Mouse (Mus musculus) olfactory bulb, adult 2 months (tissue): ENCODE results near the gene Hecw2. TPM values are rescaled to one million over a fixed set of nuclear protein-coding genes. Genes with fewer than 3 reads are reported as not detected.

ENCODE experiments used
- H3K27ac ChIP-seq: fragments of 200-500 bp; 2 replicates; pipeline ENCODE4 v1.5.1; 2012; ENCODE audit warnings: low read depth, low read length; ENCODE audit not compliant: insufficient read depth
- H3K4me1 ChIP-seq: fragments of 200-500 bp; 2 replicates; pipeline ENCODE4 v1.6.1; 2012; ENCODE audit warnings: low read length; ENCODE audit not compliant: control insufficient read depth, insufficient read depth
- H3K4me3 ChIP-seq: fragments of 200-500 bp; 2 replicates; pipeline ENCODE4 v1.5.1; 2012; ENCODE audit warnings: mild to moderate bottlenecking, low read depth, low read length, moderate library complexity; ENCODE audit not compliant: insufficient read depth
- CTCF ChIP-seq: fragments of 200-500 bp; IDR thresholded peaks from 2 replicates; pipeline ENCODE4 v1.5.1; 2012; ENCODE audit warnings: low read depth, mild to moderate bottlenecking, low read length, moderate library complexity; ENCODE audit not compliant: insufficient read depth
- POLR2A ChIP-seq: fragments of 200-500 bp; IDR thresholded peaks from 2 replicates; pipeline ENCODE4 v1.6.1; 2012; ENCODE audit warnings: mild to moderate bottlenecking, low read depth, low read length, moderate library complexity; ENCODE audit not compliant: insufficient read depth
- WGBS: fragments of 180-500 bp; shearing (Covaris S2); methylation state at CpG from one replicate; pipeline ENCODE4 v1.1.7; 2018; 5-methylcytosine and 5-hydroxymethylcytosine counted together
- polyA plus RNA-seq: library from polyadenylated mRNA; stranded (reverse); fragments of >200 nt; gene quantifications from 2 replicates; pipeline ENCODE4 v1.2.4, GENCODE M21; 2012; ENCODE audit warnings: low replicate concordance; ENCODE audit not compliant: missing spikeins, insufficient read depth, insufficient read length

Gene Hecw2
- polyA plus RNA-seq, 1 experiment: not detected

DNA sequence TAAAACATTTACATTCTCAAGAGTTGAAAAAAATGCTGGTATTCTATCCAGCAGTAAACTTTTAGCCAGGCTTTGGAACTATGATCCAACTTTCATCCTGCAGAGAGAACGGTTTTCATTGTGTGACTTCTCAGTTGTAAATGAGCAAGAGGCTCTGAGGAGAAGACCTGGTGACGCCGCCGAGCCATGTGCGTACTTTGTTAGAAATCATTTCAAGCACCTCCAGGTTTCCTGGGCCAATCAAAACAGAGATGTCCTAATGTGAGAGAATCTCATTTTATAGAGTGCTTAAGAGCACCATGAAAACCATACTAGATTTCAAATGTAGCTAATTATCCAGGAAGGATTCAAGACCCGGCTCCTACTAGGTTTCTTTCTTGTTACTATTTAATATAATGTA is 398.7 kb downstream of the Hecw2 start:
- TF ChIP-seq POLR2A: no peak
- TF ChIP-seq CTCF: no peak
- 88% methylated on average over 6 of the region's 6 CpGs for WGBS
- H3K27ac ChIP-seq: no peak overlapping the region
- no peaks in the 10 kb centered on the region for H3K4me1 ChIP-seq
- no peak overlapping the region for H3K4me3 ChIP-seq

DNA sequence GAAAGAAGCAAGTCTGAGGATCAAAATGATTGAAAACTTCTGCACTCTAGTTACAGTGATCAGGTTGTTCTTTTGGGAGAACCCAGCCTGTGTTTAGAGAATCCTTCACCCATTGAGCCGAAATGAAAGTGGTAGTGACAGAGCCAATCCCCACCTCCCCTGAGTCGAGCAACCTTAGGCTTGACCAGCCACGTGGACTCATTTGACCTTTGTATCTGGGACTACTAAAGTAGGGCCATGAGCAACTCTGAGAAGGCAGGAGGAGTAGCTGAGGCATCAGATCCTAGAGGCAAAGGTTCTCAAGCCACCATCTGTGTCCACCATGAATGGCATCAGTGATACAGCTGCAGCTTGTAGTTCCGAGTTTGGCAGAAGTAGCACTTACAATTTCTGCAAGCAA is 399.4 kb downstream of the Hecw2 start:
- TF ChIP-seq POLR2A (no peak), CTCF (no peak)
- Histone ChIP-seq H3K27ac (no peak overlapping the region), H3K4me1 (no peaks in the 10 kb centered on the region), H3K4me3 (no peak overlapping the region)
- 85% methylated on average over 4 of the region's 4 CpGs for WGBS

DNA sequence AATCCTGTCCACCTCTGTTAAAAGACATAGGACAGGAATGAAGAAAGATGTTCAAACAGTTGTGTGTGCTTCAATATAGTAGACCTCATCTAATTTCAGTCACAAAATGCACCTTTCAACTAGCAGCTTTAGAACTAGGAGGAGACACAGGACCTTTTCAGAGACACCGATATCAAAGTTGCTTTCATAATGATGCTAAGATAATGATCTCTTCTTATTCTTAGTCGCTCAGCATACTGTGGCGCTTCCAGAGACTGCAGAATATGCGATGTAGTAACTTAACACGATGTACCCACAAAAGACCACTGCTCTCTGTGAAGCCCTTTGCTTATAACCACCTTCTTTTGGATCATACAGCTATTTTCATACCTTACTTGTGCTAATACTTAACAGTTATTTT is 399.9 kb downstream of the Hecw2 start:
- Histone ChIP-seq H3K4me3 (no peak overlapping the region), H3K4me1 (no peaks in the 10 kb centered on the region), H3K27ac (no peak overlapping the region)
- TF ChIP-seq CTCF: no peak
- no peak for TF ChIP-seq POLR2A
- WGBS: 96% methylated on average over 5 of the region's 5 CpGs

DNA sequence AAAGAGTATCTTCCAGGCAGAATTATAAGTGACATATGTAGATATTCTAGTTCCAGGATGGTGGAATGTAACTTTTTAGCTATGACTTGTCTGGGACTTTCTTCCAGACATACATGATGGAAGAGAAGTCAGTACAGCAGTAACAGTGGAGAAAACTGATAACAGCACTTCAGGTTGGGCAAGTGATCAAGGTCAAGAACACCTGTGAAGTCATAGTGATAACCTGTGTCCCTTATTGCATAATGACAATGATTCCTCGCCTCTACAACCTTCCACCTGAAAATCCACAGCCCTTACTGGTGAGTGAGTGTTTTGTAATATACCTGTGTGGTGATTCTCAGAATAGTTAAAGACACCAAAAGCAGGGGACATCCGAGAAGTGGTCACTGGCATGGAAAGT is 400.7 kb downstream of the Hecw2 start:
- no peak overlapping the region for H3K4me3 ChIP-seq
- TF ChIP-seq CTCF (no peak), POLR2A (no peak)
- no peaks in the 10 kb centered on the region for H3K4me1 ChIP-seq
- 89% methylated on average over 2 of the region's 2 CpGs for WGBS
- H3K27ac ChIP-seq: no peak overlapping the region

DNA sequence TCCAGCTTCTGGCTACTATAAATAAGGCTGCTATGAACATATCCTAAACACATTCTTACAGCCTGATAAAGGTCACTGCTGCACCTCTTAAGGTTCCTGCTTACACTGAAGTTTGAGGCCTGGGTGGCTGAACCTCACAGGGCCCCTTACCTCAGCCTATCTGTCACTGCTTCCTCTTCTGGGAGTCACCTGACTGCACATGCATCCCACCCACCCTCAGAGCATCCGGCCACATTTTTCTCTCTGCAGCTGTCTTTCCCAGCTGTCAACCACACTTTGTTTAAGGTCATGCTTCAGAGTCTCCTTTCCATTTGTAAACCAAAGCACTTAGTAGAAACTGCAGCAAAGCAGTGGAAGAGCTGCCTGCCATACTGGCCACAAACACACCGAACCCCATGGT is 403.6 kb downstream of the Hecw2 start:
- WGBS: 88% methylated on average over 2 of the region's 2 CpGs
- no peak overlapping the region for H3K4me3 ChIP-seq
- TF ChIP-seq POLR2A (no peak), CTCF (no peak)

DNA sequence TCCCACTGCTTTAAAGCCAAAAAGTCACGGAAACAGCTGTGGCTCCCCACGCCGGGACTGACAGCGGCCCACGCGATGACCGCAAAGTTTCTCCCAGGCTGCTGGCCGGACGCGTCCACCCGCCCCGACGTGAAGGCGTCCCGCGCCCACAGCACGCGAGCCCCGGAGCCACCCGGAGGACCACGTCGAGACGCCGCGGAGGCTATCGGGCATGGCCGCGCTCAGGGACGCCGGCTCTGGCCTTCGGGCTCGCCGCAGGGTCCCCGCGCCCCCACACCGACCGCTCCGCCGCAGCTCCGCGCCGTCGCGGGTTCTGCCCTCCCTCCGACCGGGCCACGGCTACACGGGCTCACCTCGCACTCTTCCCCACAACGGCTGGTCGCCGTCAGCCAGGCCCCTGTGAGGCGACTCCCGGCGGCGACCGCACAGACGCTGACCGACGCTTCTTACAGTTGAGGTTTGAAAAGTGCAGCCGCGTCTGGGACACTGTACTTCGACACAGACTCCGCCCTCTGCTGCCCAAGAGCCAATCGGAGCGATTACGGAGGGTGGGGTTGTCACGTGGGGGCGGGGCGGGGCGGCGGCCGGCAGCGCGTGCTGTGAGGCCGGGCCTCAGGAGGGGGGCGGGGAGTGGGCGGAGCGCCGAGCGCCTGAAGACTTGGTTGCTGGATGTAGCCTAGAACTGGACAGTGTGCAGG is 410.1 kb downstream of the Hecw2 start, which contains the start of gene Stk17b:
Stk17b (minus strand) TSS at position 504 of the 698 bp plus-strand sequence.
- under 1% methylated on average over 75 of the region's 81 CpGs for WGBS
- TF ChIP-seq CTCF (no peak), POLR2A (no peak)
- H3K27ac ChIP-seq: no peak within 1 kb of the TSS

More for the DNA sequence above, 403.6 kb downstream of the Hecw2 start:
- Histone ChIP-seq H3K27ac (no peak overlapping the region), H3K4me1 (no peaks in the 10 kb centered on the region)

DNA sequence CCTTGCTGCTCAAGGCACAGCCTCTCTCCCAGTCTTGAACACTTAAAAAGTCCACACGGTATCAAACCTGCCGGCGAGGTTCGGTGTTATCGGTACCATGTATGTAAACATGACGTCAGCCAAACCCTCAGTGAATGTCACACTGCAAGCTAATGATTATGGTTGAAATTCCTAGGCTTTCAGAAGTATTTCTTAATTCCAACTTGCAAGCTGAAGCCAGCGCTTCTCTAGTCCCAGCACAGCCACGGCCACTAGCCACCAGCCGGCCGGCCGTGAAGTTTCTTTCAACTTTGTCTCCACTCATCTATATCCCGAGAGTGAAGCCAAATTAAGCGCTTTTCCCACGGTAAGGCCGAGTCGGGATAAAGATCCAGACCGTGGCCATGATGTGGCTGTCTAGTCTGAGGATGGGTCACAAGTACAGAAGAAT is 410.7 kb downstream of the Hecw2 start:
- WGBS: 5% methylated on average over 17 of the region's 17 CpGs
- H3K4me1 ChIP-seq: 0 out of 2 replicates have a peak, but pooled peaks cover 3% of the 10 kb centered on the region

More for the DNA sequence above, 410.1 kb downstream of the Hecw2 start, which contains the start of gene Stk17b:
- H3K4me1 ChIP-seq: 0 out of 2 replicates have a peak, but pooled peaks cover 3% of the 10 kb centered on the region
- H3K4me3 ChIP-seq: peak within 1 kb of the TSS; percentile 55

DNA sequence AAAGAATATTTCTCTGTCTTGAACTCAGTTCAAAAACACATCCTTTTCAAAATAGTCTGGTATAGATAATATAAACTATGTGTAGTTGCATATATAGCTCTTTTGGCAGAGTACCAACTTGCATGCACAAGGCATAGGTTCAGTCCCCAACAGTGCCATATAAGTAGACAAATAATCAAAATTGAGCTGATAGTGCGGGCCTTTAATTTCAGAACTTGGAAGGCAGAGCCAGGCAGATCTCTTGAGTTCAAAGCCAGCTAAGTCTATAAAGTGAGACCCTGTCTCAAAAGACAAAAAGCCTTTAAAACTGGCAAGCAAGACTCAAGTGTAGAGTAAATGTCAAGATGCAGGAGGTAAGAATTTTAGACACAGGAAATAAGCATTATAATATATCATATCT is 412.0 kb downstream of the Hecw2 start:
- H3K27ac ChIP-seq: no peak overlapping the region
- WGBS: 100% methylated on average over 1 of the region's 1 CpGs
- no peak overlapping the region for H3K4me3 ChIP-seq
- TF ChIP-seq POLR2A (no peak), CTCF (no peak)
- H3K4me1 ChIP-seq: 0 out of 2 replicates have a peak, but pooled peaks cover 3% of the 10 kb centered on the region

More for the DNA sequence above, 410.7 kb downstream of the Hecw2 start:
- H3K4me3 ChIP-seq: peak overlapping the region; percentile 55
- H3K27ac ChIP-seq: no peak overlapping the region
- TF ChIP-seq CTCF (no peak), POLR2A (no peak)

DNA sequence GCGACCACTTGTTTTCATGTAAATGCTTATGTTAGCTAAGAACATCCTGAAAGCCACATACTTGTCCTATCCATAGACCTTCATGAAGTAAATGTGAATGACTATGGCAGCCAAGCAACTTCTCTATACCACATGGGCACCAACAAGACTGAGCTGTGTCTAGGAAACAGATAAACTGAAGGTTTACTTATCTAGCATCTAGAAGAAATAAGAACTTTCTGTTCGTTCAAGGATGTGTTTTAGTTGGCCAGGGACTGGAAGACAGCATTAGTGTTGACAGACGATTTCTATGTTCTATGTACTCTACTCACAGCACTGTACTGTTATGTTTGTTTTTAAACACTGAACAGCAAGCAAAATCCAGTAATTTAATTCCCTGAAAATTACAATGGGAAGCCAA is 412.9 kb downstream of the Hecw2 start:
- Histone ChIP-seq H3K27ac (no peak overlapping the region), H3K4me3 (no peak overlapping the region), H3K4me1 (0 out of 2 replicates have a peak, but pooled peaks cover 3% of the 10 kb centered on the region)
- WGBS: 86% methylated on average over 3 of the region's 3 CpGs
- TF ChIP-seq POLR2A (no peak), CTCF (no peak)

DNA sequence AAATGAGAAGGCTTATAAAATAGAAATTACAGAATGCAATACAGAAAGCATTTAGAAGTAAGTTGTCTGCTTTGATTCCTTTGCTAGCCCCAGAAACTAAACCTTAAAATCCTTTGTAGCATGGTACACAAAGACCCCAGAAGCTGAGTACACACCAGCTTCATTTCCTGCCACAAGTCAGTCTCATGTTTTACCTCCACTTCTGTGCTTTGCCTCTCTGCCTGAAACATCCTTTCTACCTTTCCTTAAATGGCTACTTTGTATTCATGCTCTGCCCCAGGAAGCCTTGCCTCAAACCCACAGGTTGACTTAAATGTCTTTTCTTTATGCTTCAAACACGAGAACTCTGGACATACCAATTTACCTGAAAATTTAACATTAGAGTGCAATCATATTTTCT is 413.7 kb downstream of the Hecw2 start:
- TF ChIP-seq CTCF (no peak), POLR2A (no peak)
- H3K27ac ChIP-seq: no peak overlapping the region
- H3K4me3 ChIP-seq: no peak overlapping the region
- WGBS: 81% methylated on average over 1 of the region's 1 CpGs
- H3K4me1 ChIP-seq: 0 out of 2 replicates have a peak, but pooled peaks cover 3% of the 10 kb centered on the region
